Mouse (Mus musculus): ENCODE results near the gene Skint5. TPM values are rescaled to one million over a fixed set of nuclear protein-coding genes. Genes with fewer than 3 reads are reported as not detected.

Gene Skint5
- not detected in 2 replicates for total RNA-seq (2012; rRNA removed)
- polyA plus RNA-seq (2012; ENCODE audit: insufficient read depth in 1 of 2, insufficient read length in 2 of 2, low read depth in 1 of 2, low replicate concordance in 2 of 2, missing spikeins in 1 of 2) = not detected

GRCm38 (mm10) chr4:113999403-113999802 lies at the start of gene Skint5:
Gene Skint5 (minus strand): TSS chr4:113999503.
- Histone ChIP-seq H3K9ac (ENCODE audit: control insufficient read depth, low read depth, low read length, poor library complexity, severe bottlenecking) (no peak within 1 kb of the TSS), H3K4me1 (ENCODE audit: control insufficient read depth in 1 of 2, insufficient read depth in 2 of 2, low read length in 2 of 2) (no peaks in the 10 kb centered on the region), H3K36me3 (ENCODE audit: control insufficient read depth in 1 of 2, insufficient read depth in 2 of 2, low read length in 2 of 2) (no peaks in the 10 kb centered on the region), H3K27me3 (ENCODE audit: control insufficient read depth in 1 of 2, insufficient read depth in 2 of 2, low read length in 2 of 2) (no peaks in the 10 kb centered on the region), H3K9me3 (replicated peaks; ENCODE audit: insufficient read depth, low read length) (no peaks in the 10 kb centered on the region), H3K27ac (ENCODE audit: control insufficient read depth, low read depth, low read length) (no peak within 1 kb of the TSS), H3K79me2 (ENCODE audit: control insufficient read depth, insufficient read depth, low read length, poor library complexity) (no peaks in the 10 kb centered on the region), H3K4me3 (ENCODE audit: control insufficient read depth in 1 of 2, insufficient read depth in 1 of 2, low read depth in 2 of 2, low read length in 2 of 2) (no peak within 1 kb of the TSS)
- no peak for DNase-seq (ENCODE audit: low read depth, low spot score)
- no peak for TF ChIP-seq ELF1 (IDR thresholded peaks at IDR 0.05; ENCODE audit: low read depth, low read length)
- TF ChIP-seq MAZ (IDR thresholded peaks at IDR 0.05; ENCODE audit: low read depth, low read length) = no peak
- no peak for TF ChIP-seq TBP (IDR thresholded peaks at IDR 0.05; ENCODE audit: low read depth, low read length)
- TF ChIP-seq RAD21 (IDR thresholded peaks at IDR 0.05; ENCODE audit: low read depth, low read length) = no peak
- TF ChIP-seq RCOR1 (IDR thresholded peaks at IDR 0.05; ENCODE audit: low read depth, low read length) = no peak
- TF ChIP-seq POLR2AphosphoS5 (IDR thresholded peaks at IDR 0.05; ENCODE audit: borderline replicate concordance, low read depth, low read length) = no peak
- TF ChIP-seq MAFK (IDR thresholded peaks at IDR 0.05; ENCODE audit: borderline replicate concordance, low read depth, low read length) = no peak
- no peak for TF ChIP-seq MYC (IDR thresholded peaks at IDR 0.05; ENCODE audit: low read depth, low read length)
- no peak for TF ChIP-seq POLR2A (IDR thresholded peaks at IDR 0.05; ENCODE audit: control insufficient read depth in 1 of 2, insufficient read depth in 1 of 2, low read depth in 1 of 2, low read length in 2 of 2, poor library complexity in 1 of 2)
- no peak for TF ChIP-seq ETS1 (IDR thresholded peaks at IDR 0.05; ENCODE audit: low read depth, low read length)
- TF ChIP-seq NRF1 (IDR thresholded peaks at IDR 0.05; ENCODE audit: insufficient read depth, low read depth, low read length, poor library complexity, severe bottlenecking) = no peak
- TF ChIP-seq CHD2 (IDR thresholded peaks at IDR 0.05; ENCODE audit: low read length) = no peak
- TF ChIP-seq ZNF384 (IDR thresholded peaks at IDR 0.05; ENCODE audit: low read depth, low read length) = no peak
- TF ChIP-seq EP300 (IDR thresholded peaks at IDR 0.05; ENCODE audit: low read depth in 1 of 2, low read length in 2 of 2) = no peak
- no peak for TF ChIP-seq ZKSCAN1 (IDR thresholded peaks at IDR 0.05; ENCODE audit: low read depth, low read length)
- TF ChIP-seq MYB (IDR thresholded peaks at IDR 0.05; ENCODE audit: low read depth, low read length) = no peak

GRCm38 (mm10) chr4:113957343-113957742 lies 42.0 kb downstream of the Skint5 start:
- DNase-seq (ENCODE audit: low read depth, low spot score) = no peak
- Histone ChIP-seq H3K4me1 (ENCODE audit: control insufficient read depth in 1 of 2, insufficient read depth in 2 of 2, low read length in 2 of 2) (no peaks in the 10 kb centered on the region), H3K36me3 (ENCODE audit: control insufficient read depth in 1 of 2, insufficient read depth in 2 of 2, low read length in 2 of 2) (no peaks in the 10 kb centered on the region), H3K27me3 (ENCODE audit: control insufficient read depth in 1 of 2, insufficient read depth in 2 of 2, low read length in 2 of 2) (no peaks in the 10 kb centered on the region), H3K79me2 (ENCODE audit: control insufficient read depth, insufficient read depth, low read length, poor library complexity) (no peaks in the 10 kb centered on the region), H3K27ac (ENCODE audit: control insufficient read depth, low read depth, low read length) (no peak overlapping the region), H3K9ac (ENCODE audit: control insufficient read depth, low read depth, low read length, poor library complexity, severe bottlenecking) (no peak overlapping the region), H3K9me3 (replicated peaks; ENCODE audit: insufficient read depth, low read length) (no peaks in the 10 kb centered on the region), H3K4me3 (ENCODE audit: control insufficient read depth in 1 of 2, insufficient read depth in 1 of 2, low read depth in 2 of 2, low read length in 2 of 2) (no peak overlapping the region)
- TF ChIP-seq CHD1 (IDR thresholded peaks at IDR 0.05; ENCODE audit: low read depth, low read length) (no peak), UBTF (IDR thresholded peaks at IDR 0.05; ENCODE audit: borderline replicate concordance, insufficient read depth, low read depth, low read length) (no peak), ZMIZ1 (IDR thresholded peaks at IDR 0.05; ENCODE audit: low read depth, low read length) (no peak), TBP (IDR thresholded peaks at IDR 0.05; ENCODE audit: low read depth, low read length) (no peak), SIN3A (IDR thresholded peaks at IDR 0.05; ENCODE audit: low read length) (no peak), MEF2A (IDR thresholded peaks at IDR 0.05; ENCODE audit: extremely low read depth, insufficient replicate concordance, low read depth, low read length, poor library complexity, severe bottlenecking) (no peak), JUND (IDR thresholded peaks at IDR 0.05; ENCODE audit: low read depth, low read length) (no peak), NRF1 (IDR thresholded peaks at IDR 0.05; ENCODE audit: insufficient read depth, low read depth, low read length, poor library complexity, severe bottlenecking) (no peak), NELFE (IDR thresholded peaks at IDR 0.05; ENCODE audit: low read depth, low read length) (no peak), CTCF (IDR thresholded peaks at IDR 0.05 in 2 of 3, conservative IDR thresholded peaks at IDR 0.05 in 1 of 3; ENCODE audit: control insufficient read depth in 1 of 3, insufficient read depth in 1 of 3, low read depth in 2 of 3, low read length in 3 of 3, poor library complexity in 1 of 3, severe bottlenecking in 1 of 3) (no peak), ZNF384 (IDR thresholded peaks at IDR 0.05; ENCODE audit: low read depth, low read length) (no peak), POLR2AphosphoS2 (IDR thresholded peaks at IDR 0.05; ENCODE audit: low read length) (no peak), RCOR1 (IDR thresholded peaks at IDR 0.05; ENCODE audit: low read depth, low read length) (no peak), USF2 (IDR thresholded peaks at IDR 0.05; ENCODE audit: borderline replicate concordance in 1 of 2, insufficient read depth in 1 of 2, low read depth in 1 of 2, low read length in 2 of 2) (no peak), ETS1 (IDR thresholded peaks at IDR 0.05; ENCODE audit: low read depth, low read length) (no peak)

All from MEL (cell line).